Mouse (Mus musculus) cerebellum, adult 9-11 months (tissue): ENCODE results near the gene Gm9903.

Experiments used
- DNase-seq: peaks from one replicate; pipeline ENCODE4 v3.0.0; 2022

Gm9903 gene

DNA sequence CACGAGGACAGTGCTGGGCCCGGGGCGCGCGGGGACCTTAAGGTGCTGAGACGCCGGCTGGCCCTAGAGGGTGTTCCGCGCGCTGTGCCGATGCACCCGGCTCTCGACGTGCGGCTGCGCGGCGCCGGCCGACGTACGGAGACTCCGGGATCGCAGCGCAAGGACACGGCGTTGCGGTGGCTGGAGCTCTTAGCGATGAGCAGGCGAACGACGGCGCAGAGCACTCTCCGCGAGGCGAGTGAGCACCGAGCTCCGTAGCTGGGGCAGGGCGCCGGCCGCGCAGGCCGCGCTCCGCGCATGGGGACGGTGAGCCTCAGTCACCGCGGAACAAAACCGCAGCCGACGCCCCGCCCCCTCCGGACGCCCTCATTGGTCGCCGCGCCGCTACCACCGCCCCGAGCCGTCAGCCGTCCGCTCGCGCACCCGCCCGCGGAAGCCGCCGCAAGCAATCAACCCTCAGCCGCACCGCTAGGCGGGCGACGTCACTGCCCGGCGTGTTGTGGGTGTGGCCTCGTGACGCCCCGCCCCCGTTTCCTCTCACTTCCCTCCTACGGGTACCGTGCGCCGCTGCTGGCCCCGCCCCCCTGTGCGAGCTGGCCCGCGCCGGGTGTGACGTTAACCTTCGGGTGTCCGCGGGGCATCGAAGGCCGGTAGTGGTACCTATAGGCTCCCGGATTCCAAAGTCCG lies at the start of gene Gm9903, which contains the start of gene Fam53a:
TSS of gene Gm9903 (plus strand) at position 625 of the 687 bp plus-strand sequence.
TSS of gene Fam53a (minus strand) at position 335 of the 687 bp plus-strand sequence.
- peak; percentile 100 for DNase-seq

DNA sequence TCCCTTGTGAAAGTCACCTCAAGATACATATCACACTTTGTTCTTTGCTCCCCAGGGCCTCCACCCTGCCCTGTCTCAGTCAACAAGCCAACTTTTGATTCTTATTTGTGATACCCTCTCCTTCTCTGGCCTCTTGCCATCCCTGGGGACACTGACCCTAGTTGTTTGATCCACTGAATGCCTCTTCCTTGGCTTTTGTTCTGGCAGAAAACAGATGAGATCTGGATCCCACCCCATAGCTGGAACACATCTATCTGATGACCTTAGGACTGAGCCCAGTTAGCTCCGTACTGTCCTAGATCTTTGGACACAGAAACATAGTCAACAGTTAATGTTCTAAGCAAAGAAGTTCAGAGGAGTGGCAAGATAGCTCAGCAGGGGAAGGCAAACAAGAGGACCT lies 49.4 kb upstream of the Gm9903 start:
- no peak for DNase-seq

GRCm38 (mm10) chr5:33587498-33588058 lies 42.1 kb upstream of the Gm9903 start:
- DNase-seq = no peak

- no peak for DNase-seq
Measured at GRCm38 (mm10) chr5:33588066-33588465, 41.7 kb upstream of the Gm9903 start.

DNA sequence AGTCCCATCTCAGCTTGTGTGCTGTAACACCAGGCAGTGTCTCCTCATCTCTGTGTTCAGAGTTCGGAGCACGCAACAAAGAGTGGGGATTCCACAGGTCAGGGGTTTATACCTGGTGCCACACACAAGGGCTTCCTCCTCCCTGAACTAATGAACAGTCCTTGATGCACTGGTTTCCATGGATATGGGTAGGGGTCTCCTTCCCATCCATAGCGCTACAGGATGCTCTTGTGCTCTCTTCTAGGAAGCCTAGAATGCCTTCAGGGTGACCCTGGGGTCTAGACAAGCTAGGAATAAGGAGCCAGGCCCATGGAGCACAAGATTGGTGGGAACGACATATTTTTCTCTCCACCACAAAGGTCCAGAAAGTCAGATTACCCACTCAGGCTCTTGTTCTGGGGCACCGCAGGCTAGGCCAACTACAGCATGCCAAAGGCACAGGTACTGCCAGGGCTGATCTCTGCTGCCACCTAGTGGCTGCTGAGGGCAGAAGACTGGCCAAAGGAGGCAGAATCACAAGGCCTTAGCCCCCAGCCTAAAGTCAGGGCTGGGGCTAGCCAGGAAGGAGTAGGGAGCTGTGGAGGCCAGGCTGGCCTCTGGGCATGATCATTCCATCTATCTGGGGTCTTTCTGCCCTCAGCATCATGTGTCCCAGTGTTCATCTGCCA lies 40.4 kb upstream of the Gm9903 start:
- peak; percentile 70 for DNase-seq

GRCm38 (mm10) chr5:33593620-33594019 lies 36.1 kb upstream of the Gm9903 start:
- no peak for DNase-seq

GRCm38 (mm10) chr5:33605314-33605713 lies 24.4 kb upstream of the Gm9903 start:
- DNase-seq = no peak

GRCm38 (mm10) chr5:33606631-33607030 lies 23.1 kb upstream of the Gm9903 start:
- DNase-seq = peak; percentile 45

- DNase-seq = no peak
Measured at GRCm38 (mm10) chr5:33607434-33607833, 22.3 kb upstream of the Gm9903 start.

- DNase-seq = no peak
Measured at GRCm38 (mm10) chr5:33609226-33609625, 20.5 kb upstream of the Gm9903 start.

DNA sequence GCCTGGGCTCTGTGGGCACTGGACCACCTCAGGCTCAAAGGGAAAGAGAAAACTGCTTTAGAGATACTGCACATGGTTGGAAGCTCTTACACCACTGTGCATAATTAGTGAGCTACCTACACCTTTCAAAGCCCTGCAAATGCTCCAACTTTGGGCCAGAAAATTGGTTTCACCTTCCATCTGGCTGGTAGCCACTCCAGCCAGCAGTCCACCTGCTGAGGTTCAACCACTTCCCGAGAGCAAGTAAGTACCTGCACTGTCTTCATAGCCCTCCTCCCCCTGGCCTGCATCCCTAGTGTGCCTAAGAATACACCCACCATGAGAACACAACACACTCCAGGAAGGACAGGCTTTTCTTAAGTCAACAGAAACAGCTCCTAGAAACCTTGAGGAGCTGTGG lies 17.9 kb upstream of the Gm9903 start:
- DNase-seq = peak; percentile 50

DNA sequence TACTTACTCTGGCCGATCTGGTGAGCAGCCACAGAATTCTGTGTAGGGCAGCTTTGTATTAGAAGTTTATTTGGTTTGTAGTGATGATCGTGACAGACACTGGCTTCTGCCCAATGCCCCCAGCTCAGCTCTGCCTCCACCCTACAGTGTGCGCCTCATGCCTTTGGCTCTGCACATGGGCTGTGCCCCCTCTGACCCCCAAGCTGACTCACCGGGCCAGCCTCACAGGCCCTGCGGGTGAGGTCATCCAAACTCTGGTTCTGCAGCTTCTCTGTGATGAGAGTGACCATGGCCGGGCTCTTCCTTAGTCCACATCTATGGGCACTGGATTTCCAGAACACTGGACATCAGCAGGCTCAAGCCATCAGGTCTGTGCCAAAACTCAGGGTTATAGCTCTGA lies 15.3 kb upstream of the Gm9903 start:
- DNase-seq = no peak

- no peak for DNase-seq
Measured at GRCm38 (mm10) chr5:33622671-33623070, 7.1 kb upstream of the Gm9903 start.

DNA sequence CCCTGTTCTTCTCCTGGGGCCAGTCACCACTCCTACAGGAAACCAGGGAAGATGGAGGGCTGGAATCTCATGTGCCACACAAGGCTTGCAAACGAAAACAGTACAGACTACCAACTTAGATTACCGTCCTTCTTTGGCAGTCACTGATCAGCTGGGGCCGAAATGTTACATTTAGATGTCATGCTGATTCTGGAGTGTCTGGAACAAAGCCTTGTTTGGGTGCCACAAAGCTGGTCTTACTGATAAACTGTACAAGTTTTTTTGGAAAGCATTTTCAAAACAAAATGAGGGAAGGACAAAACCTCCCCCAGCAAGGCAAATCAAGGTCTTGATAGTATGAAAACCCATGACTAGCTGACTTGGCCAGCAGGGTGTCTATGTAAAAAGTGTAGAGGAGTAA lies 6.0 kb upstream of the Gm9903 start:
- no peak for DNase-seq

- DNase-seq = no peak
Measured at GRCm38 (mm10) chr5:33627968-33628367, 1.8 kb upstream of the Gm9903 start.

GRCm38 (mm10) chr5:33628820-33629300 lies 865 bp upstream of the Gm9903 start:
- DNase-seq = no peak

DNA sequence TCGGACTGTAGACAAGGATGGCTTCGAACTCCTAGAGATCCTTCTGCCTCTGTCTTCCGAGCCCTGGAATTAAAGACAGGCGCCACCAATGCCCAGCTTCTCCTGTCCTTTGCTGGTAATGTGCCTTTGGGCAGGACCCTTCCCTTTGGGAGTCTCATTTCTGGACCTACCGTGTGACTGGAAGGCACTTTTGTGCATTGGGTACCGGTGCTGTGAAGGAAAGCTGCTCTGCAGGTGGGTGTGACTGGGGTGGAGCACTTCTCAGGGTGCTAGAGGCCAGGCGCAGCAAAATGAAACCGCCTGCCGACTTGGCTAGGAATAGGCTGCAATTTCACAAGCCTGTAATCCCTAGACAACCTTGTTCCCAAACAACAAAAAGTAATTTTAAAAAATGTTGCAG lies 336 bp downstream of the Gm9903 start:
- no peak for DNase-seq

- peak; percentile 47 for DNase-seq
Measured at GRCm38 (mm10) chr5:33630615-33631014, 890 bp downstream of the Gm9903 start.

DNA sequence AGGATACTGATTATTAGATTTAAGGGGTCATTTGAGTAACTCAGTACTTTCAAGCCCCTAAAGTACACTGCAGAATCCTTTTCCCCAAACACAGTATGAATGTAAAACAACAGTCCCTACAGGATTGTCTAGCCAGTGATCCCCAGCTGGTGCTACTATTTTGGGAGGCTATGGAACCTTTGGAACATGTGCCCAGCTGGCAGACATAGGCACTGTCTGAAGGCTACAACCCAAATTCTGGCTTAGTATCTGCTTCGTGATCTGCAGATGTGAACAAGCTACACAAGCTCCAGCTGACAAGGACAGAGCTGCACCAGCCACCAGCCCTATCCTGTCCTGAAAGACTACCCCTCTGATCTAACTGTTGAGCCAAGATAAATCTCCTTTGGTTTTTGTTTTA lies 2.8 kb downstream of the Gm9903 start:
- no peak for DNase-seq

GRCm38 (mm10) chr5:33635361-33635760 lies 5.6 kb downstream of the Gm9903 start:
- DNase-seq = no peak

- DNase-seq = no peak
Measured at GRCm38 (mm10) chr5:33637606-33638350, 8.1 kb downstream of the Gm9903 start.

GRCm38 (mm10) chr5:33638826-33639225 lies 9.1 kb downstream of the Gm9903 start:
- no peak for DNase-seq

DNA sequence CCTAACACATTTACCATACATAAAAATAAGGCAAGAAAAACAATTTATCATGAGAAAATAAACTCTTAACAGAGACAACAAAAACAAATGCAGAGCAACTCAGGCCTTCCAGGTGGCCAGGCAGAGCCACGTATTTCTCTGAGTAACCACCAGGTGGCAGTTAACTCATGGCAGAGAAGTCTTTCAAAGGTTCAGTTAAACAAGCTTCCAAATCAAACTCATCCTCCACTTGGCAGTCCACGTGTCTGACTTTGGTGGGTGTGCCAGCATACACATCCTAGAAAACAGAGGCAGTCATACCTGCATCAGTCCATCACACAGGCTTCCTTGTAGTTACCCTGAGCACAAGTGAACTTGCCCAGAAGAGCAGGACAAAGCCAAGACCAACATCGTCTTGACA lies 10.9 kb downstream of the Gm9903 start:
- peak; percentile 41 for DNase-seq
